Mouse (Mus musculus): Measurements from ENCODE around the gene Pcsk2.

The Pcsk2 gene

DNA sequence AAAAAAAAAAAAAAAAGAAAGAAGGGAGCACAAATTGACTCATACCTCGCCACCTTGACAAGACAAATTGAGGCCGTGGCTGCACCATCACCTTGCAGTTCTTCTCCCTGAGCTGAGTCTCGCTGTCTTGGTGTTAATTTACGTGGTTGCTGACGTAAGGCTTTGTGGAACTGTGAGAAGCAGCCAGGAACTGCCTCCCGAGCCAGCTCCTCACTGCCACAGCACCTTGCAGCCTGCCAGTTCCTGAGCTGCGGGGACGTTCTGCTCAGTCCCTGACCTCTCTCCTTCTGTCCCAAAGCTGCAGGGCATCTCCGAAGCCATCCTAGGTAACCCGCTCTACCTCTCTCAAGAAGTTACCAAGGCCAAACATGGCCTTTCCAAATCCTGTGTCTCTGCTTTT lies 186.5 kb downstream of the Pcsk2 start:
- in situ Hi-C loops (cut with MboI, MseI), result no loop called here

GRCm38 (mm10) chr2:143735442-143735841 lies 189.5 kb downstream of the Pcsk2 start:
- in situ Hi-C loops (cut with MboI, MseI), result no loop called here

DNA sequence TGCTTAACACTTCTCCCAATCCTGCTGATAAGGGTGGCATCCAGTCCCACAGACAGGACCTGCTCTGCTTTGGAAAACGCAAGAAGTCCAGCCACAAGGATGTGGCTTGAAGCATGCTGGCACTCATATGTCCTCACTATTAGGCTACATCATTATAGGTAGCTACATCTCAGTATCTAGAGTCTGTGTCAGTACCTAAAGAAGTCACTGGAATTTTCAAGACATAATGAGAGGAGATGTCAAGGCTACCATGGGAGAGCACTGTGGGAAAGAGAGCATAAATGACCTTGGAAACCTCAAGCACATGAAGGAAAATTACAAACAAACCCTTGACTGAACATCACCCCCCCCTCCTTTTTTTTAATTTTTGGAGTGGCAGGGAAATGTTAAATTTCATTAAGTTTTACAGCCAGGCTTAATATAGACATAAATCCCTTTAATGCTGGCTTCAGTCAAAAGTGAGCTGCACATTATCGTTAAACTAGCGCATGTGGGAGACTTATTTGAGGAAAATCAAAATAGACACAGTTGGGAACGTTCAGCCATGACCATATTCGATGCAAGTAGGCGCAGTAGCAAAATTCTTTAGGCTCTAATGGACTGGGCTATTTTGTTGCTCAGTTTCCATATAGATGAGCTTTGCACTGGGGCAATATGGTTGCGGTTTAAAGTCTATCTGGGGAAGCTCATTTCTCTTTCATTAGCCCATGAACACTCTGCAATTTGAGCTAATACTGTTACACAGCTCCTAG lies 193.7 kb downstream of the Pcsk2 start:
- in situ Hi-C loops (cut with MboI, MseI), result no loop called here

- in situ Hi-C loops (cut with MboI, MseI), result no loop called here
Observed at GRCm38 (mm10) chr2:143742436-143742835, 196.5 kb downstream of the Pcsk2 start.

GRCm38 (mm10) chr2:143743081-143743480 lies 197.1 kb downstream of the Pcsk2 start:
- in situ Hi-C loops (cut with MboI, MseI), result no loop called here

GRCm38 (mm10) chr2:143752051-143752788 lies 206.3 kb downstream of the Pcsk2 start:
- in situ Hi-C loops (cut with MboI, MseI), result no loop called here

DNA sequence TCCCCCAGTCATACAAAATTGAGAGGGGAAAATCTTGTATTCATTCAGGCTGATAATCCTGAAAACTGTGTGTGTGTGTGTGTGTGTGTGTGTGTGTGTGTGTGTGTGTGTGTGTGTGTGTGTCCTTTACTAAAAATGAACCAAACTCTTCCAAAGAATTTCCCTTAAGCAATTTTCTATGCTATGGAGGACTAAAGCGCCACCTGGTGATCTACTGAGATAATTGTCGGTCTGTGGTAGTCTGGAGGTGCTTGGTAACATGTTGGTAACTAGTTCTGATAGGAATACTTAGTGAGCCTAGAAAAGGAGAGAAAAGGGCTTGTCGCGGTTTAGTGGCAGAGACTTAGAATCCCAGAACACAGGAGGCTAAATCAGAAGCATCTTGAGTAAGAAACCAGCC lies 230.5 kb downstream of the Pcsk2 start:
- in situ Hi-C loops (cut with MboI, MseI), result no loop called here

- in situ Hi-C loops (cut with MboI, MseI), result no loop called here
Observed at GRCm38 (mm10) chr2:143780310-143780709, 234.4 kb downstream of the Pcsk2 start.

DNA sequence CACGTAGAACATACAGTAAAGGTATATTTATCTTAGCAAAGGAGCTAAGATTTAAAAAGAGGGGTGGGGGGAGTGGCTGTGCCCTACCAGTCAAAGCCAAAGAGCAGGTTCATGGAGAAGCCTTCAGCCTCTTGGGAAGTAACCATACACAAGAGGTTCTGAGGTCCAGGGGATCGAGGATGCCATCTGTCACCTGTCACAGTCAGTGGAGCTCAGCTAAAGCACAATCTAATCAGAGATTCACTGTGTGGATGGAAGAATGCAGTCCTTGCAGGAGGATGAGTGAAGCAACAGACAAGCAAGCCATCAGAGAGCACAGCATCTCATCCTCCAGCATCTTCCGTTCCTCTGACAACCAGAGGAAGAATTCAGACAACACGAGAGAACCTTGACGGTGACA lies 244.0 kb downstream of the Pcsk2 start:
- in situ Hi-C loops (cut with MboI, MseI), result no loop called here

GRCm38 (mm10) chr2:143795858-143796257 lies 249.9 kb downstream of the Pcsk2 start:
- in situ Hi-C loops (cut with MboI, MseI), result no loop called here

DNA sequence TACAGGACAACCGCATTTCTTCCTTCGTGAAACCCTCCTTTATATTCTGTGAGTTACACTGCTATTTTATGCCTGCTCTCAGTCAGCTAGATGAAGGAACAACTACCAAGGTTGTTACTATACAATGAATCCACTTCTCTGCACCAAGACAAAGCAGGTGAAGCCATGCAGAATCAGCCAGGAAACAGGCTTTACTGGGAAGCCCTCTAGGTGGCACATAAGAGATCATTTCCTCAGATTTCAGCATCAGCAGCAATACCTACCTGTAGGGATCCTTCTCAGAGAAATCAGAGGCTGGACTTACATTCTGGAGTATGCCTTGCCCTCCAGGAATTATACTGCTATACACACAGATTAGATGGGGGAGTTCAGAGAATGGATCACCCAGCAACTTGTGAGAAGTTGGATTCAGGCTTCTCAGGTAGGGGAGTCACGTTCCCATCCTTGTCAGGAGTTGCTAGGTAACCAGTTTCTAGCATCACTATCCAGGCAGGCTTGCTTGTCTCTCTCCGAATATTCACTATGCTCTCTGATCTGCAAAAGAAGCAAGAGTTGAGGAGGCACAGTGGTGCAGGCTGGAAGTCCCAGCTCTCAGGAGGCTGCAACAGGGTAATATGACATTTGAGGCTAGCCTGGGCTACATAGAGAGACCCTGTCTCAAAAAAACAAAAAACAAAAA lies 250.5 kb downstream of the Pcsk2 start:
- in situ Hi-C loops (cut with MboI, MseI), result no loop called here

GRCm38 (mm10) chr2:143801097-143801496 lies 255.1 kb downstream of the Pcsk2 start:
- in situ Hi-C loops (cut with MboI, MseI), result no loop called here

- in situ Hi-C loops (cut with MboI, MseI), result no loop called here
Observed at GRCm38 (mm10) chr2:143806140-143806923, 260.4 kb downstream of the Pcsk2 start.

DNA sequence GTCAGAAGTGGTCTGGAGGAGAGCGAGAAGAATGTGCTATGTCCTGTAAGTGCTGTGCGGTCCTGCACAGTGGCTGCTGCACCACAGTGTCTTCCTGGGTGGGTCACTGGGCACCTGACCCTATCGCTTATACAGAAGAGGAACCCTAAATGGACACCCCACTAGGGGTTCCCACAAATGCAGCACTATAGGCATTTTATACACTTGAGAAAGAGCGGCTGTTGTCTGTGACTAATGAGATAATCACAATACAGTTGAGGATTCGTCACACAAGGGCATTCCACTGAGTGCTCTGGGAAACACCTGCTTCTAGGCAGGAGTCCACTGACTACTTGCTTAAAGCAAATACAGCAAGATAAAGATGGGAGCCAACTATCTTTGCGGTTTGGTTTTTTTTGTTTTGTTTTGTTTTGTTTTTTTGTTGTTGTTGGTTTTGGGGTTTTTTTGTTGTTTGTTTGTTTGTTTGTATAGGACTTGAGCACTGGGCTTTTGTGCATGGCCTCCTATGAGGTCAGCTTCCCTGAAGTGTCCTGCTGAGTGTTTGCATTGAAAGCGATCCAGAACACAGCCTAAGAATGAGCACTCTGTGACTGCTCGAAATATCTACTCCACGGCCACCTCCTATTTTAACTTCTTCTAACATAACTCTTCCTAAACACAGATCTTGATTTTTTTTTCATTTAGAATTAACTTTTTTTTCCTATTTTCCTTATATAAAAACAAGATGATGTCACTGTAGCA lies 261.1 kb downstream of the Pcsk2 start:
- in situ Hi-C loops (cut with MboI, MseI), result no loop called here

- in situ Hi-C loops (cut with MboI, MseI), result no loop called here
Observed at GRCm38 (mm10) chr2:143808789-143809188, 262.8 kb downstream of the Pcsk2 start.

GRCm38 (mm10) chr2:143812262-143812661 lies 266.3 kb downstream of the Pcsk2 start:
- in situ Hi-C loops (cut with MboI, MseI), result no loop called here

- in situ Hi-C loops (cut with MboI, MseI), result no loop called here
Observed at GRCm38 (mm10) chr2:143813461-143813860, 267.5 kb downstream of the Pcsk2 start.

- in situ Hi-C loops (cut with MboI, MseI), result loop anchor here (10.0 kb wide), 1 partner anchor 153 kb away; no protein-coding TSS in a partner anchor
Observed at GRCm38 (mm10) chr2:143831645-143832044, 285.7 kb downstream of the Pcsk2 start.

GRCm38 (mm10) chr2:143832721-143833120 lies 286.8 kb downstream of the Pcsk2 start:
- in situ Hi-C loops (cut with MboI, MseI), result loop anchor here (10.0 kb wide), 1 partner anchor 152 kb away; no protein-coding TSS in a partner anchor

GRCm38 (mm10) chr2:143834082-143834481 lies 288.1 kb downstream of the Pcsk2 start:
- in situ Hi-C loops (cut with MboI, MseI), result loop anchor here (10.0 kb wide), 1 partner anchor 151 kb away; no protein-coding TSS in a partner anchor

DNA sequence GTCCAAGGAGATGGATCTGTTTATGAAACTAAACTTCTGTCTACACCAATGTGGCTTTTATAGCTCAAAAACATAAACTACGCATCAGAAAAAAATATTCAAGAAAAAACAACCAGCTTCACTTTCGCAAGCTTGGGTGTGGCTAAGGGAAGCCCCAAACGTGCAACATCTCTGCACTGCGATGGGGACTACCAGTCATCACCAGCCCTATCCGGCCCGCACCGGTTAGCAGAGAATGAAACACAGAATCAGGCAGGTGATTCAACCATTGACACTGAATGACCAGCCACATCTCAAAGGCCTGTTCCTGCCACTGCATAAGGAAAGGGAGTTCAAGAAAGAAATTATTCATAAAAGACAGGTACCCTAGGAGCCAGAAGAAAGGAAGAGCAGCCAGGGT lies 289.9 kb downstream of the Pcsk2 start:
- in situ Hi-C loops (cut with MboI, MseI), result loop anchor here (5.0 to 10.0 kb wide), 4 partner anchors 81 to 616 kb away; partner anchors contain the start of gene Dstn

Data from T-helper 1 cell (primary cell).